Mouse (Mus musculus) cerebellum, adult 2 months (tissue): Measurements from ENCODE around the gene Snx13.

Source experiments
- CTCF ChIP-seq: fragments of 200-500 bp; IDR thresholded peaks from 2 replicates; pipeline ENCODE4 v1.5.1; 2011; ENCODE audit warnings: low read depth, mild to moderate bottlenecking, control low read depth, low read length, moderate library complexity, borderline replicate concordance; ENCODE audit not compliant: insufficient read depth
- POLR2A ChIP-seq: fragments of 200-500 bp; IDR thresholded peaks from 2 replicates; pipeline ENCODE4 v1.6.1; 2011; ENCODE audit warnings: low read length, control low read depth, borderline replicate concordance; ENCODE audit not compliant: insufficient read depth

DNA sequence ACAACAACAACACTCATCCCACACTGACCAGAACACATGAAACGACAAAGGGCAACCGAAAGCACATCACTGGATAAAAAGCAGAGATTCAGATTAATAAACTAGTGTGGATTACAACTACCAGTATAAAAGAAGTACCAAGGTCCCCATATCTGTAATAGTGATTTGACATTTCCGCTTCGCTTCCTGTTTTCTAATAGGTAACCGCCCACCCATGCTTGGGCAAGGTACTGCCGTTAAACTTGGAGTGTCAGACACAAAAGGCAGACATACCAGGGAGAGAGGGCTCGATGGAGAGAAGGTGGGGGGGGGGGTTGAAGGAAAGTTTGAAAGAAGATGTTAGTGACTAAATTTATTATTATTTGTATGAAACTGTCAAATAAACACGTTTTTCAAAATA lies 5.0 kb upstream of the Snx13 start:
- no peak for TF ChIP-seq POLR2A
- no peak for TF ChIP-seq CTCF
